Mouse (Mus musculus): ENCODE measurements around the gene Spred2. TPM values are rescaled to one million over a fixed set of nuclear protein-coding genes. Genes with fewer than 3 reads are reported as not detected.
"Not testable (repeated sequence)": the region's sequence is repeated elsewhere in the genome, so short reads cannot be mapped to it uniquely, and the experiment has no call there.

Spred2 gene
- polyA plus RNA-seq, 2 experiments, result 8.5 to 25.4 TPM

GRCm38 (mm10) chr11:20025899-20026298, 101.7 kb downstream of the Spred2 start:
- H3K27me3 ChIP-seq (ENCODE audit: control insufficient read depth, insufficient read depth, low read length), result no peaks in the 10 kb centered on the region
- DNase-seq (ENCODE audit: low spot score) (no peak), ATAC-seq (ENCODE audit: low FRiP score, low read depth) (no peak)
- H3K27ac ChIP-seq (replicated peaks; ENCODE audit: low read depth, low read length), result no peak overlapping the region
- no peak overlapping the region for H3K4me2 ChIP-seq (replicated peaks; ENCODE audit: low read depth, low read length, severe bottlenecking)
- no peak overlapping the region for H3K4me3 ChIP-seq (replicated peaks; ENCODE audit: low read length)
- H3K9me3 ChIP-seq (ENCODE audit: control insufficient read depth, low read length), result peaks cover 10% of the 10 kb centered on the region
- WGBS, result 55% methylated on average over 11 of the region's 11 CpGs
- no peak for TF ChIP-seq POLR2A (IDR thresholded peaks at IDR 0.05; ENCODE audit: borderline replicate concordance, extremely low read depth, insufficient read depth, insufficient read length)
- H3K9ac ChIP-seq (ENCODE audit: low read depth, low read length, severe bottlenecking), result no peak overlapping the region
- H3K4me1 ChIP-seq (ENCODE audit: control insufficient read depth, insufficient read depth, low read length), result no peaks in the 10 kb centered on the region
- H3K36me3 ChIP-seq (ENCODE audit: control insufficient read depth, insufficient read depth, low read length), result peaks cover 27% of the 10 kb centered on the region

DNA sequence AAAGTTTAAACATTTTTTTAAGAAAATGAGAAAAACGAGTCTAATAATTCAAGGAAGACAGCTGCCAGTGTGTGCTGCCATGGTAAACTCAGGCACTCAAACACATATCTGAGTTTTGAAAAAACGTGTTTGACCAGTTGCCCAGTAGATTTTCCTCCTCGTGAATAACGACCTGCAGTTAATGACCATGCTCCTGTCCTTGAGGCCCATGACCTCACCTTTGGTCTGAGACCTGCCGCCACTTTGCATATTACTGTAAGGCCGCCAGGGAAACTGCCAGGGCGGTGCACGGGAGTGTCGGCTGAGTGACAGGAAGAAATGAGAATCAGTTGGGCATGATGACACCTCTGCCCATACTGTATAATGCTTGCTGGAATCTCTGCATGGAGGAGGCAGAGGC, 103.5 kb downstream of the Spred2 start:
- WGBS, result 69% methylated on average over 9 of the region's 9 CpGs
- H3K27ac ChIP-seq (replicated peaks; ENCODE audit: low read depth, low read length), result no peak overlapping the region
- ATAC-seq (ENCODE audit: low FRiP score, low read depth), result no peak

GRCm38 (mm10) chr11:20028396-20028795, 104.2 kb downstream of the Spred2 start:
- H3K4me1 ChIP-seq (ENCODE audit: control insufficient read depth, insufficient read depth, low read length), result no peaks in the 10 kb centered on the region
- no peak overlapping the region for H3K4me2 ChIP-seq (replicated peaks; ENCODE audit: low read depth, low read length, severe bottlenecking)
- no peak overlapping the region for H3K4me3 ChIP-seq (replicated peaks; ENCODE audit: low read length)
- TF ChIP-seq POLR2A (IDR thresholded peaks at IDR 0.05; ENCODE audit: borderline replicate concordance, extremely low read depth, insufficient read depth, insufficient read length), result no peak
- DNase-seq (ENCODE audit: low spot score) (no peak), ATAC-seq (ENCODE audit: low FRiP score, low read depth) (no peak)
- no peaks in the 10 kb centered on the region for H3K27me3 ChIP-seq (ENCODE audit: control insufficient read depth, insufficient read depth, low read length)
- peaks cover 8% of the 10 kb centered on the region; the same call in 1 of the 2 replicates for H3K36me3 ChIP-seq (ENCODE audit: control insufficient read depth, insufficient read depth, low read length)
- H3K27ac ChIP-seq (replicated peaks; ENCODE audit: low read depth, low read length), result no peak overlapping the region
- WGBS, result 90% methylated on average over 6 of the region's 6 CpGs
- no peak overlapping the region for H3K9ac ChIP-seq (ENCODE audit: low read depth, low read length, severe bottlenecking)
- H3K9me3 ChIP-seq (ENCODE audit: control insufficient read depth, low read length), result peaks cover 3% of the 10 kb centered on the region; the same call in 1 of the 2 replicates

More for the DNA sequence above, 103.5 kb downstream of the Spred2 start:
- no peak overlapping the region for H3K4me3 ChIP-seq (replicated peaks; ENCODE audit: low read length)
- no peak for DNase-seq (ENCODE audit: low spot score)
- no peak overlapping the region for H3K9ac ChIP-seq (ENCODE audit: low read depth, low read length, severe bottlenecking)
- no peaks in the 10 kb centered on the region for H3K4me1 ChIP-seq (ENCODE audit: control insufficient read depth, insufficient read depth, low read length)
- TF ChIP-seq POLR2A (IDR thresholded peaks at IDR 0.05; ENCODE audit: borderline replicate concordance, extremely low read depth, insufficient read depth, insufficient read length), result no peak
- peaks cover 13% of the 10 kb centered on the region; the same call in 1 of the 2 replicates for H3K36me3 ChIP-seq (ENCODE audit: control insufficient read depth, insufficient read depth, low read length)
- no peaks in the 10 kb centered on the region for H3K27me3 ChIP-seq (ENCODE audit: control insufficient read depth, insufficient read depth, low read length)
- no peak overlapping the region for H3K4me2 ChIP-seq (replicated peaks; ENCODE audit: low read depth, low read length, severe bottlenecking)
- peaks cover 3% of the 10 kb centered on the region; the same call in 1 of the 2 replicates for H3K9me3 ChIP-seq (ENCODE audit: control insufficient read depth, low read length)

DNA sequence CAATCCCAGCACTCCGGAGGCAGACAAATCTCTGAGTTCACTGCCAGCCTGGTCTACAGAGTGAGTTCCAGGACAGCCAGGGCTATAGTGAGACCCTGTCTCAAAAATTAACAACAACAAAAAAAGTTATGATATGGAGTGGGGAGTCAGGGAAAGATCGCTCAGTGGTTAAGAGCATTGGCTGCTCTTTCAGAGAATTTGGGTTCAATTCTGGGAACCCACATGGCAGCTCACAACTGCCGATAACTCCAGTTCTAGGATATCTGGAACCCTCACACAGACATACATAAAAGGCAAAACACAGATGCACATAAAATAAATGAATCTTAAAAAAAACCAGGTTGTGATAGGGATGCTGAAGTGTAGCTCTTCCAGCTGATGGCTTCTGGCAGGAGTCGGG, 104.8 kb downstream of the Spred2 start:
- Histone ChIP-seq H3K4me3 (replicated peaks; ENCODE audit: low read length) (no peak overlapping the region), H3K36me3 (ENCODE audit: control insufficient read depth, insufficient read depth, low read length) (peaks cover 8% of the 10 kb centered on the region; the same call in 1 of the 2 replicates), H3K27ac (replicated peaks; ENCODE audit: low read depth, low read length) (no peak overlapping the region), H3K4me1 (ENCODE audit: control insufficient read depth, insufficient read depth, low read length) (no peaks in the 10 kb centered on the region), H3K27me3 (ENCODE audit: control insufficient read depth, insufficient read depth, low read length) (no peaks in the 10 kb centered on the region), H3K4me2 (replicated peaks; ENCODE audit: low read depth, low read length, severe bottlenecking) (no peak overlapping the region), H3K9me3 (ENCODE audit: control insufficient read depth, low read length) (peaks cover 3% of the 10 kb centered on the region; the same call in 1 of the 2 replicates), H3K9ac (ENCODE audit: low read depth, low read length, severe bottlenecking) (no peak overlapping the region)
- ATAC-seq (ENCODE audit: low FRiP score, low read depth), result no peak
- TF ChIP-seq POLR2A (IDR thresholded peaks at IDR 0.05; ENCODE audit: borderline replicate concordance, extremely low read depth, insufficient read depth, insufficient read length), result no peak
- DNase-seq (ENCODE audit: low spot score), result no peak
- 95% methylated on average over 4 of the region's 4 CpGs for WGBS

GRCm38 (mm10) chr11:20030973-20031372, 106.8 kb downstream of the Spred2 start:
- not testable (repeated sequence) for DNase-seq (ENCODE audit: low spot score); H3K36me3 ChIP-seq (ENCODE audit: control insufficient read depth, insufficient read depth, low read length); H3K4me3 ChIP-seq (replicated peaks; ENCODE audit: low read length); ATAC-seq (ENCODE audit: low FRiP score, low read depth); H3K9me3 ChIP-seq (ENCODE audit: control insufficient read depth, low read length); H3K4me1 ChIP-seq (ENCODE audit: control insufficient read depth, insufficient read depth, low read length); H3K4me2 ChIP-seq (replicated peaks; ENCODE audit: low read depth, low read length, severe bottlenecking); H3K27ac ChIP-seq (replicated peaks; ENCODE audit: low read depth, low read length); H3K27me3 ChIP-seq (ENCODE audit: control insufficient read depth, insufficient read depth, low read length); H3K9ac ChIP-seq (ENCODE audit: low read depth, low read length, severe bottlenecking)
- 91% methylated on average over 5 of the region's 5 CpGs for WGBS

DNA sequence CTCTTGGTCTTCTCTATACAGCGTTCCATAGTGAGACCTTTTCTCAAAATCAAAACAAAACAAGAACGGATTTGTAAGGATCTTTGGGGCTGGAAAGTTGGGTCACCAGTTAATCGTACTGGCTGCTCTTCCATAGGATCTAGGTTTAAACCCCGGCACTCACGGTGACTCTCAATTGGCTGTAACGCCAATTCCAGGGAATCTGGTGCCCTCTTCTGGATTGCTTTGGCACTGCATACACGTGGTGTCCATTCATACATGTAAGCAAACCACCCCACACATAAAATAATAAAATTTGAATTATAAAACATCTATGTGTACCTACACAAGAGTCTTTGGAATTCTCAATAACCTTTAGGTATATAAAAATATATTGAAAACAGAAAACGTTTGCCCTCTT, 107.4 kb downstream of the Spred2 start:
- Histone ChIP-seq H3K4me3 (replicated peaks; ENCODE audit: low read length) (no peak overlapping the region), H3K9me3 (ENCODE audit: control insufficient read depth, low read length) (peaks cover 3% of the 10 kb centered on the region; the same call in 1 of the 2 replicates), H3K27me3 (ENCODE audit: control insufficient read depth, insufficient read depth, low read length) (no peaks in the 10 kb centered on the region), H3K4me2 (replicated peaks; ENCODE audit: low read depth, low read length, severe bottlenecking) (no peak overlapping the region), H3K9ac (ENCODE audit: low read depth, low read length, severe bottlenecking) (no peak overlapping the region), H3K4me1 (ENCODE audit: control insufficient read depth, insufficient read depth, low read length) (no peaks in the 10 kb centered on the region), H3K36me3 (ENCODE audit: control insufficient read depth, insufficient read depth, low read length) (no peaks in the 10 kb centered on the region), H3K27ac (replicated peaks; ENCODE audit: low read depth, low read length) (no peak overlapping the region)
- ATAC-seq (ENCODE audit: low FRiP score, low read depth), result no peak
- no peak for DNase-seq (ENCODE audit: low spot score)
- TF ChIP-seq POLR2A (IDR thresholded peaks at IDR 0.05; ENCODE audit: borderline replicate concordance, extremely low read depth, insufficient read depth, insufficient read length), result no peak
- 39% methylated on average over 8 of the region's 8 CpGs for WGBS

All from limb, embryonic 14.5 days (tissue).